Mouse (Mus musculus) cerebellum, adult 2 months (tissue): ENCODE results near the gene Smad3.

Source experiments
- CTCF ChIP-seq: fragments of 200-500 bp; IDR thresholded peaks from 2 replicates; pipeline ENCODE4 v1.5.1; 2011; ENCODE audit warnings: low read depth, mild to moderate bottlenecking, control low read depth, low read length, moderate library complexity, borderline replicate concordance; ENCODE audit not compliant: insufficient read depth
- POLR2A ChIP-seq: fragments of 200-500 bp; IDR thresholded peaks from 2 replicates; pipeline ENCODE4 v1.6.1; 2011; ENCODE audit warnings: low read length, control low read depth, borderline replicate concordance; ENCODE audit not compliant: insufficient read depth

GRCm38 (mm10) chr9:63751325-63751724, 6.5 kb downstream of the Smad3 start:
- TF ChIP-seq POLR2A (no peak), CTCF (no peak)
